Mouse (Mus musculus) brain, embryonic 18.5 days (tissue): ENCODE measurements around the gene Large2.

ENCODE experiments used
- DNase-seq: peaks from one replicate; pipeline ENCODE4 v3.0.0-alpha.2; 2012; ENCODE audit warnings: low read depth, low spot score

Gene Large2

DNA sequence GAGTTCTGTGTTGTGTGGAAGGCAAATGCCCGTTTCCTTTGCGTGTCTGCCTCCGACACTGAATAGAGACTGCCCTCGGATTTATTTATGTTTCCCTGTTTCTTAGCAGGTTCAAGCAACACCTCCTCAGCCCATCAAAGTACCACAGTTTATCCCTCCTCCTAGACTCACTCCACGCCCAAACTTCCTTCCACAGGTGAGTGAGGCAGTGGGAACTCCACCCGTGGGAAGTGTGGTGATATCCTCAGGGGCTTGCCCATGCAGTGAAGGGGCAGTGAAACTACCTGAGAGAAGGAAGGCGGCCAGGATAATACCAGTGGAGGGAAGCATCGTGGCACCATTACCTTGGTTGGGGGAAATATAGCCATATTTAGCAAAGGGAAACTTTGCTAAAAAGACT lies 46.5 kb downstream of the Large2 start:
- no peak for DNase-seq

DNA sequence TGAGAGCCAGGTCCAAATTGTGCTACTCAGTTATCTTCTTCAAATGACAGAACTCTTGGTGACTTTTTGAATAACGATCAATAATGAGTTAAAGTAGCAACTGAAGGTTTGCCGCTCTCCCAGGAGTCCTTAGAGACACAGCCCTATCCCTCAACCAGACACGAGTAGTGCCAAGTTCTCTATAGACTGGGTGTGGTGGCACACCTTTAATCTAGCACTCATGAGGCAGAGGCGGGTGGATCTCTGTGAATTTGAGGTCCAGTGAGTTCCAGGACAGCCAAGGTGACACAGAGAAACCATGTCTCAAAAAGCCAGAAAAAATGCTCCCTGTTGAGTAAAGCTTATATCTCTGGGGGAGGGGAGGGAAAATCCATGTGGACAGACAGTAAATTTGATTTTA lies 47.1 kb downstream of the Large2 start:
- DNase-seq = no peak

DNA sequence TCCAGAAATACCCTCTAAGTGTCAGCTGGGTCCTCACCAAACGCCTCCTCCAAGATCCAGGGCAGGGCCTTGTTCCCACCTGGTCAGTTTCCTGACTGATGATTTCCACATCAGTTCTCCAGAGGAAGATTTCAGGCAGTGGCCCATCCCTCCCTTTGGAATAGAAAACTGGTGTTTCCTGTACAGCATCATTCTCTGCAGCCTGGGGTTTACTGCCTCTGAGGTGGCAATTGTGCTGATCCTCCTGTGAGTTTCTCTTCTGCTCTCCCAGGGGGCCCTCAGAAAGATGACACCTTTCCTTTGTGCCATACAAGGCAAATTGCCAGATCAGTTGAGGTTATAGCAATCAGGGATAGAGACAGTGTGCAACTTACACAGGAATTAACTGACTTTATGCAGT lies 48.4 kb downstream of the Large2 start:
- DNase-seq = no peak

DNA sequence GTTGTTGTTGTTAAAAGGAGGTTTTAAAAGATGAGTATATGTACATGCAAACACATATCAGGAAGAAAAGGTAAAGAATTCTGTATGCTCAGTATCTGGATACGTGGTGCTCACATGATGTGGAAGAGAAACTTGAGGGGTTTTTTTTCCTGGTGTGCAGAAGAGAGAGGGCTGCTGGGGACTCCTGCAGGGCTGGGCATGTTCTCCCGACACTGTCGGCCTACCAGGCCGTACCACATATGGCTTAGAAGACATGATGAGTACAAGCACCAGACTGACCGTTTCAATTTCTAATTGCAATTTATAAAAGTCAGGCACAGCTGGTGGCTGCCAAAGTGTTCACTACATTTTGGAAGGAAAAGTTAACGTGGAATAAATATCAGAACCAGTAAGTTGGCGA lies 49.0 kb downstream of the Large2 start:
- no peak for DNase-seq

DNA sequence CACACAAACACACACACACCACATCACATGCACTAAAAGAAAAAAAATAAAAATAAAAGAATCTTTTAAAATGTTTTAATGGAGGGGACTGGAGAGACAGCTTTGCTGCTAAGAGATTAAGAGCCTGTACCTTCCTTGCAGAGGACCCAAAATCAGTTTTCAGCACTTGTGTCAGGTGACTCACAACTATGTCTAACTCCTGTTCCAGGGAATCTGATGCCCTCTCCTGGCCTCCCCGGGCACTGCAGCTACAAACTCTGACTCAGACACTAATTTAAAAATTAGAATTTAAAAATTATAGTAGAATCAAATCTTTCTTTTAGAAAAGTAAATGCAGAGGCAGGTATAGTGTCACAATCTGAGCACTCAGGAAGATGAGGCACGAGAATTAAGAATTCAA lies 52.0 kb downstream of the Large2 start:
- DNase-seq = no peak

DNA sequence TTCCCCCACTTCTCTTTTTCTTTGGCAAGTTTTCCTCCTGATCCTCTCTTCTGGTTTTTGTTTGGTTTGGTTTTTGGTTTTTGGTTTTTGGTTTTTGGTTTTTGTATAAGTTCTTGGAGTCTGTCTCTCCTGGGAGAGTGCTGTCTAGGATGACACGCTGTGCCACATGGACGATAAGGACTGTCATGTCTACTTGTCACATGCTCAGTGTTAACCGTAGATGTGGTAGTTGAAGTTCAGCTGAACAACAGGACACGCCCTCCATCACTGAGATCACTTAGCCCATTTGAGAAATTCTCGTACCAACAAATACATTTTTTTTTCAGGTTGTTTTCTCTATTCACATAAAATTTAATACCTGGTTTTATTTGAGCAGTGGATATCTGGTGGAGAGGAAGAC lies 57.4 kb downstream of the Large2 start:
- DNase-seq = no peak

DNA sequence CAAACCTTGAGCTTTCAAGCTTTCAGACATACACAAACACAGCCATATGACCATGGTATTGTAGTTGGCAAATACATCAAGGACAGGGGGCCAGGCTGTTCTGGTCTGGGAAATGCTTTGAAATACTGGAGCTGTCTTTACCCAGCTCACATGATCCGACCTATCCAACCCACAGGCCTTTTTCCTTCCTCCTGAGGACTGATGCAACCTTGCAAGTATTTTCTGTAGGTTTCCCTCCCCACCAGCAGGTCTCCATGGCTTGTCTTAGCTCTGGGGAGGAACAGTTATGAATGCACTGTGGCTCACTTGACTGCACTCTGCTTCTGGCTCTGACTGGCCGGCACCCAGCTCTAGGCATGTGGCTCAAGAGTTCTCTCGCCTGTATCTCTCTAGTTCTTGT lies 58.0 kb downstream of the Large2 start:
- no peak for DNase-seq
